Mouse (Mus musculus): ENCODE results near the gene Crtac1.

Crtac1 gene

DNA sequence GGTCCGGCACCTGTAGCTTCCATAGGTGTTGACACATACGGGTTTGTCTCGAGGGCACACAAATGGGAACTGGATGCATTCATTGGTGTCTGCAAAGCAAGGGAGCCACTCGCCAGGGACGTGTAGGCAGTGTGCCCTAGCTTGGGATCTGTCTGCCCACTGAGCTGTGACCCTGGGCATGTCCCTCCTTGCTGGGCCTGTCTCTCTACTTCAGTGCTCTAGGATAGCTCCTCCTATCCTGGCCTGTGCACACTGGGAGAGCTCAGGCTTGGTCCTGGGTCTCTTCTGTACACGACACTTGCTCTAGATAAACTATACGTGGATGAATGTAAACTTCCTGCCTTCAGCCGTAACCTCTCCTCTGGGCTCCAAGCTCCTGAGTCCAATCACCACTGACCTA, 147.4 kb downstream of the Crtac1 start:
- DNase-seq (ENCODE audit: extremely low spot score), result no peak

GRCm38 (mm10) chr19:42279611-42280010, 152.0 kb downstream of the Crtac1 start:
- no peak for DNase-seq (ENCODE audit: extremely low spot score)

GRCm38 (mm10) chr19:42278461-42278860, 153.1 kb downstream of the Crtac1 start:
- DNase-seq (ENCODE audit: extremely low spot score), result no peak

- no peak for DNase-seq (ENCODE audit: extremely low spot score)
Observed at GRCm38 (mm10) chr19:42277288-42277687, 154.3 kb downstream of the Crtac1 start.

DNA sequence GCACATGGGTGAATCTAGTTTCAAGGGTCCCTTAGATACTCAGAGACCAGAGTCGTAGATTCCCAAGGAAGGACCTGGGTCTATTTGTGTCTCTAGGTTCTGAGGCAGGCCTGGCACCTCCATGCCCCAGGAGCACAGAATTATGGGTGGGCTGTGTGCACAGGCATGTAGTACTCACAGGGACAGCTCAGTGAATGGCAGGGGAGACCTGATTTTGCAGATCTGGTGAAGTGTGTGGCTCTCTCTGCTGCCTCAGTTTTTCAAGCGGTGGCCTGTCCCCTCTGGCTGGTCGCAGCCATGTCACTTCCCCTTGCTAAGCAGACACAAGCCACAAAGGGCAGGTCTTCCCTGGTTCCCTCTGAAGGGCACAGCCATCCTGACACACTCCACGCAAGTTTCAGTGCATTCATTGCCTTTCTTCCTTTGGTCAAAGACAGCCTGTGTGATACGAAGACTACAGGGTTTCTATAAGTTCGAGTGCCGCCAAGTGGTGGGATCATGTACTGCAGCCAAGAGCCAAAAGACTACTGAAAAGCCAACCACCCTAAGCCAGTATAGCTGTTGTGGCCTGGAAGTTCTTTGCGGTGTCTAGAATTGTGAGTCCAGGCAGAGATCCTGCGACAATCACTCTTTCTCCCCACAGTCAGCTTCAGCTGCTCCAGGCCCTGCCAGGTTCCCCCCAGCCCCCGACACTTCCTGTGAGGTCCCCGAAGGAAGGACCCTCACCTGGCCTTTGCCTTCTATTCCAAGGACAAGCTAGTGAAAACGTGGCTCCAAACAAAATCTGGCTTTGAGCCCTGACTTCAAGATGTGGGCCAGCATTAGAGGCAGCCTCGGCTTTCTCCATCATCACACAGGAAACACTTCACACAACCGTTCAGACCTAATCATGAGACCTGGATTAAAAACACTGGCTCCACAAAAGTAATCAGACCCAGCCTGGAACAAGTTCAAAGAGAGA, 159.3 kb downstream of the Crtac1 start:
- peak; percentile 75 for DNase-seq (ENCODE audit: extremely low spot score)

- DNase-seq (ENCODE audit: extremely low spot score), result no peak
Observed at GRCm38 (mm10) chr19:42271182-42271581, 160.4 kb downstream of the Crtac1 start.

GRCm38 (mm10) chr19:42270119-42270518, 161.5 kb downstream of the Crtac1 start:
- DNase-seq (ENCODE audit: extremely low spot score), result no peak

GRCm38 (mm10) chr19:42268337-42268736, 163.2 kb downstream of the Crtac1 start:
- DNase-seq (ENCODE audit: extremely low spot score), result peak; percentile 61

- DNase-seq (ENCODE audit: extremely low spot score), result no peak
Observed at GRCm38 (mm10) chr19:42263524-42263923, 168.1 kb downstream of the Crtac1 start.

GRCm38 (mm10) chr19:42260486-42260885, 171.1 kb downstream of the Crtac1 start:
- no peak for DNase-seq (ENCODE audit: extremely low spot score)

DNA sequence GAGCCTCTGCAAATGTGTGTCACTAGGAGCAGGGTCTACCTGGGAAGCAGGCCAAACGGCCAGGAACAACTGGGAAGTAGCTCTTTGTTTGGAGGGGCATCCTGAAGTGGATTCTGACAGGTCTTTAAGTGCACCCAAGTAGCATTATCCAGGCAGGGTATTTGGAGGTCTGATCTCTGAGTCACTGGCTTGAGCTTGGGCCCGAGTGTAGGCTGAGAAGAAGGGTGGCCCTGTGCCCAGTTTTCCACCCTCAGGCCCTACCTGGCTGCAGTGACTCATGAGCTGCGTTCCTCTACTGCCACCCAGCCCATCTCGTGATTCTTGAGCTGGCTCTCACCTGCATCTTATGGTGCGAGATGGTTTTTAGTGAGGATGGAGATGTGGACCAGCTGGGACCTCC, 173.0 kb downstream of the Crtac1 start:
- no peak for DNase-seq (ENCODE audit: extremely low spot score)

- no peak for DNase-seq (ENCODE audit: extremely low spot score)
Observed at GRCm38 (mm10) chr19:42258031-42258430, 173.6 kb downstream of the Crtac1 start.

DNA sequence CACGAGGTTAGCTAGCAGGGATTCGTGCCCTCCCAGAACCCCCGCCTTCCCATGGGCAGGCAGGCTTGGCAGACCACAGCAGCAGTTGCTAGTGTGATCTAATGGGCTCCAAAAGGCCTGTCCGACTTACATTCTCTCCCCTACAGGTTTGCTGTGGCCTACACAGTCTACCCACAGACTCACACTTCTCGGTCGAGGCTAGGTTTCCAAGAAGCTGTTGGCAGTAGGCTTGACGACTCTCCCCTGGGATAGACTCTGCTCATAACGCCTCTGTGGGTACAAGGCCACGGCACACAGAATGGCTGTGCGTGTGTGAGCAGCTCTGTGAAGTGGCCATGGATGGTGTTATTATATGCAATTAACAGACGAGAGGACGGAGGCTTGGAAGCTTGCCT, 174.3 kb downstream of the Crtac1 start:
- no peak for DNase-seq (ENCODE audit: extremely low spot score)

DNA sequence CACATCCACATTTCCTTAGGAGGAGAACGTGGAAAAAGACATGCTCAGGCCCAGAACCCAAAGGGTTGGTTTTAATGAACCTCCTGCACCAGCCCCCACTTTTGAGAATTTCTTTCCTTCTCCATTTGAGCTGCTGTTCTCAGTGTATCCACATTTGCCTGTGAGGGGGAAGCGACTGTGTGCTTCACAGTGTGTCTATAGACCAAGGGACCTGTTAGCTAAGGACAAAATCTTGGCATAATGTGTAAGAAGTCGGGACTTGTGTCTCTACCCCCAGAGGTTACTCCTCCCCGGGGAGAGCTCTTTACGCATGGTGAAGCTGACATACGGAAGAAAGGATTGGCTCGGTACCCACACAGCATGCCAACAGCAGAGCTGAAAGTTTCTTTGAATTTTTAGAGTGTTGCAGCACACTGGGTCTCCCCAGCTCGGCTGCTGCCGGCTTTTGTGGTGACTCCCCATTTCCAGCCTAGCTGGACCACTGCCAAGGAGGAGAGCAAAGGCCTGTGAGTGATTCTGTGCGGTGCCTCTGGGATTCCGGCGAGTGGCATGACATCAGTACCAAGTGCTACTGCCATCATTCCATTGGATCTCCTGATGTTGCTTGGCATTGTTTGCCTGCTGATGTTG, 174.9 kb downstream of the Crtac1 start:
- DNase-seq (ENCODE audit: extremely low spot score), result no peak

DNA sequence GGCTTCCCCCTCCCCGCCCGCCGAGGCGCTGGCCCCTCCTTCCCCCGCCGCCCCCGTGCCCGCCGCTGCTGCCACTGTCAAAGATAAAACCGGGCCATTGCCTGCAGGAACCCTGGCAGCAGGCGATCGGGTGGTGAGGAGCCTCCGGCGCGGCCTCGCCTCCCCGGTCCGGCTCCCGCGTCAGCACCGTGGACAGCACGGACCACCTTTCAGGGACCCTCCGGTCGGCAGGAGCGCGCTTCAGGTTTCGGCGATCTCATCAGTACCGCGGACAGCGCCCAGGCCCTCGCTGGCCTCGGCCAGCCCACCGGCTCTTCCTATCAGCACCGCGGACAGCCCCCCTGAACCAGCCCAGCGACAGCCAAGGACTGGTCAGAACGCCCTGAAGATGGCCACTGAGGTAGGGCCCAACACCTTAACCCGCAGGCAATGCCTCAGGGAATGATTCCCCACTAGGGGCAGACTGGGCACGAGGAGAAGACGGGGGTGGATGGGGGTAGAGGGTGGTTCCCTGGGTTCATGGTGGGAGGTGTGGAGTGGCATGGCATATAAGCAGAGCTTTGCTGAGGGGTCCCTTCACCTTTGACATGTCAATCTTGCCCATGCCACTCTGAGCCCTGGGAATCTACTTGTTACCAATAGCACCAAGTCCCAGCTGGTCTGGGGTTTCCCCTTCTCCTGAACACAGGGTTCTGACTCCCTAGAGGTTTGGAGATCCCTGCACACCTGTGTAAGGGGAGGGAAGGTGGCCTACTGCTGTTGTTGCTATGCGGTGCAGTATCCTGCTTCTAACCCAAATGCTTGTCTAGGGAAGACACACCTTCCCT, 175.6 kb downstream of the Crtac1 start:
- peak; percentile 96 for DNase-seq (ENCODE audit: extremely low spot score)

- DNase-seq (ENCODE audit: extremely low spot score), result no peak
Observed at GRCm38 (mm10) chr19:42255438-42255783, 176.2 kb downstream of the Crtac1 start.

- no peak for DNase-seq (ENCODE audit: extremely low spot score)
Observed at GRCm38 (mm10) chr19:42249976-42250914, 181.3 kb downstream of the Crtac1 start.

GRCm38 (mm10) chr19:42247519-42247918, 184.1 kb downstream of the Crtac1 start, which contains the start of gene Golga7b:
Gene Golga7b (plus strand): TSS chr19:42247574.
- DNase-seq (ENCODE audit: extremely low spot score), result no peak

DNA sequence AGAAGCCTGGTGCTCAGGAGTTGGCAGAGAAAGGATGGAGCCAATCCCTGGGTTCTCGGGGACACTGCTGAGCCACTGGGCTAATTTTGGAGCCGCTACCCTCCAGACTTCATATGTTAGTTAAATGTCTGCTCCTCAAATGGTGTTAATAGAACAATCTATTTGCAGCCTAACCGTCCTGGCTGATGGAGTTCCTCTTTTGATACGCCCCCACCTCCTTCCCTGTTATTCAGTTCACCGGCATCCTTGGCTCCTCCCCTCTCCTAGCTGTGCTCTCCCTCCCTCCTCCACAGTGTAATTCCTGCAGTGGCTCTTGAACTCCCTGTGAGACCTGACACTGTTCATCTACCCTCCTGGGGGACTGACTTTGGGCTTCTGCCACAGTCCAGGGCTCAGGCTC, 185.0 kb downstream of the Crtac1 start:
- no peak for DNase-seq (ENCODE audit: extremely low spot score)

- DNase-seq (ENCODE audit: extremely low spot score), result no peak
Observed at GRCm38 (mm10) chr19:42243401-42243800, 188.2 kb downstream of the Crtac1 start.

GRCm38 (mm10) chr19:42240881-42241280, 190.7 kb downstream of the Crtac1 start:
- DNase-seq (ENCODE audit: extremely low spot score), result no peak

Data from embryo, embryonic 9.5 days (tissue).